Mouse (Mus musculus) olfactory bulb, adult 2 months (tissue): ENCODE measurements around the gene Fzd1.

Experiments used
- CTCF ChIP-seq: fragments of 200-500 bp; IDR thresholded peaks from 2 replicates; pipeline ENCODE4 v1.5.1; 2012; ENCODE audit warnings: low read depth, mild to moderate bottlenecking, low read length, moderate library complexity; ENCODE audit not compliant: insufficient read depth
- POLR2A ChIP-seq: fragments of 200-500 bp; IDR thresholded peaks from 2 replicates; pipeline ENCODE4 v1.6.1; 2012; ENCODE audit warnings: mild to moderate bottlenecking, low read depth, low read length, moderate library complexity; ENCODE audit not compliant: insufficient read depth

GRCm38 (mm10) chr5:4732241-4733229 lies 25.3 kb downstream of the Fzd1 start:
- TF ChIP-seq CTCF: no peak
- no peak for TF ChIP-seq POLR2A
